ENCODE assay signal across 10 mouse cellular contexts in the genomic region with DNA sequence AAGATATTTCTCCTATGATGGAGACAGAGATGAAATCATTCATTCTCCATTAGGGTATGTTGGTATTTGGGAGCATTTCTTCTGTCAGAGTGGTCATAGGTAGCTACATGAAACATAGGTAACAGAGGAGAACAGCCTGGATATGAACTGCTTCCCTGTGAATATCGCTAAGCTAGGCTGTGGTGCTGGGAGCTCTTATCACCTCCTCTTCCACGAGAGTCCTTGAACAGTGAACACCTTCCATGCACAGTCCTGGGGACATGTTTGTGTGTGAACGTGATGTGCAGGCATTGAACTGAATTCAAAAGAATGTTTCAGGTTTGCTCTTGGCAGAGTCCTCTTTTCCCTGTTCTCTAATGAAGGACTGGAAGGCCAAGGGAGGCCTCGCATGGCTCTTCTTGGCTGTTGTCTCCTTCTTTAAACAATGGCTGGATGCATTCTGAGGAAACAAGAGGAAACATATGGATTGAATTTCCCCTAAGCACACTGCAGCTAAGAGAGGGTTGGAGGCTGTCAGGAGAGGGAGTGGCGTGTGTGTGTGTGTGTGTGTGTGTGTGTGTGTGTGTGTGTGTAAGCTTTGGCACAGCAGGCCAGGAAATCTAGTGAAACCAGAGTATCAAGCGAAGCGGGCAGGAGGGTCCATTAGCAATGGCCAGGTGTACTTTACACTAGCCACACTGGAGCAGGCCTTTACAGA.
DNase-seq lines count a peak whose midpoint lies in the region; ATAC-seq lines count a peak whose summit lies in the region.
"Had no signal": no experiment of that assay in that cellular context is flagged by ENCODE, and none has a peak within 500 bp of the region (broad histone marks: within the 10 kb centered on the region; RNA-seq: fewer than 3 reads in every experiment).

No protein-coding gene starts in this region.

- no peak overlapping the region for H3K4me2 ChIP-seq in kidney, embryonic 16.5 days (replicated peaks; ENCODE audit: low read depth, low read length)
- H3K4me2 ChIP-seq in heart, embryonic 14.5 days (ENCODE audit: low read length), result no peak overlapping the region
- H3K4me2 ChIP-seq in limb, embryonic 11.5 days (ENCODE audit: low read depth, severe bottlenecking), result no peak overlapping the region

- no peak for DNase-seq in kidney, adult 18-20 months
- DNase-seq in embryonic facial prominence, embryonic 10.5 days (ENCODE audit: low spot score), result peak; percentile 72
- DNase-seq in limb, embryonic 11.5 days (ENCODE audit: low spot score), result no peak
- no peak for DNase-seq in testis, postnatal 10 days (ENCODE audit: low spot score)
- no peak for DNase-seq in layer of hippocampus, adult 8-10 months (ENCODE audit: low spot score in 2 of 2)
- DNase-seq: cerebellum, adult 9-11 months; gastrocnemius, postnatal 25 days; right cerebral cortex, postnatal 25 days had no signal

- peaks cover 7% of the 10 kb centered on the region; the same call in 1 of the 2 replicates for H3K9me3 ChIP-seq in kidney, embryonic 16.5 days (ENCODE audit: low read length)
- no peaks in the 10 kb centered on the region; the same call in 1 of the 2 replicates for H3K9me3 ChIP-seq in embryonic facial prominence, embryonic 10.5 days
- no peaks in the 10 kb centered on the region for H3K9me3 ChIP-seq in heart, embryonic 14.5 days (ENCODE audit: control insufficient read depth, low read length)
- H3K9me3 ChIP-seq in limb, embryonic 11.5 days (ENCODE audit: control insufficient read depth, low read length), result no peaks in the 10 kb centered on the region

- no peak overlapping the region for H3K4me3 ChIP-seq in kidney, embryonic 16.5 days (ENCODE audit: low read length)
- no peak overlapping the region for H3K4me3 ChIP-seq in embryonic facial prominence, embryonic 10.5 days
- H3K4me3 ChIP-seq in heart, embryonic 14.5 days (ENCODE audit: control insufficient read depth in 1 of 2, insufficient read depth in 1 of 2, low read depth in 1 of 2, low read length in 2 of 2), result no peak overlapping the region
- H3K4me3 ChIP-seq in limb, embryonic 11.5 days (ENCODE audit: low read depth, low read length), result no peak overlapping the region

- H3K4me1 ChIP-seq in kidney, embryonic 16.5 days (ENCODE audit: insufficient read depth, low read length), result no peaks in the 10 kb centered on the region
- peaks cover 14% of the 10 kb centered on the region for H3K4me1 ChIP-seq in embryonic facial prominence, embryonic 10.5 days
- H3K4me1 ChIP-seq in heart, embryonic 14.5 days (ENCODE audit: control insufficient read depth in 2 of 2, insufficient read depth in 2 of 2, low read length in 2 of 2), result no peaks in the 10 kb centered on the region
- H3K4me1 ChIP-seq in limb, embryonic 11.5 days (ENCODE audit: control insufficient read depth, insufficient read depth, low read length), result 0 out of 2 replicates have a peak, but pooled peaks cover 8% of the 10 kb centered on the region

- H3K27me3 ChIP-seq in kidney, embryonic 16.5 days (ENCODE audit: insufficient read depth, low read length), result no peaks in the 10 kb centered on the region
- no peaks in the 10 kb centered on the region for H3K27me3 ChIP-seq in embryonic facial prominence, embryonic 10.5 days (replicated peaks; ENCODE audit: low read depth, poor library complexity, severe bottlenecking)
- no peaks in the 10 kb centered on the region for H3K27me3 ChIP-seq in heart, embryonic 14.5 days (ENCODE audit: control insufficient read depth, insufficient read depth, low read length)
- H3K27me3 ChIP-seq in limb, embryonic 11.5 days (ENCODE audit: control insufficient read depth, insufficient read depth, low read length), result no peaks in the 10 kb centered on the region

- ATAC-seq in kidney, embryonic 16.5 days (ENCODE audit: low FRiP score, low TSS enrichment), result no peak
- peak; percentile 68 for ATAC-seq in heart, embryonic 14.5 days (ENCODE audit: insufficient number of reproducible peaks, insufficient read depth, low FRiP score, low read depth)
- ATAC-seq in limb, embryonic 11.5 days (ENCODE audit: insufficient number of reproducible peaks, low FRiP score, low TSS enrichment, low read depth), result peak; percentile 60; the same call in 1 of the 2 replicates

- peak overlapping the region; percentile 35; the same call in 1 of the 2 replicates for H3K27ac ChIP-seq in kidney, embryonic 16.5 days (ENCODE audit: low read length)
- peak overlapping the region; percentile 55 for H3K27ac ChIP-seq in embryonic facial prominence, embryonic 10.5 days (replicated peaks)
- peak overlapping the region; percentile 28 to 59; a peak in 2 of 4 replicates for H3K27ac ChIP-seq in heart, embryonic 14.5 days (replicated peaks in 1 of 2; ENCODE audit: control insufficient read depth in 1 of 2, insufficient read depth in 1 of 2, low read depth in 2 of 2, low read length in 2 of 2)
- H3K27ac ChIP-seq in limb, embryonic 11.5 days (replicated peaks; ENCODE audit: low read depth, low read length), result no peak overlapping the region; the same call in 1 of the 2 replicates

- 68% methylated on average over 7 of the region's 7 CpGs for WGBS in kidney, embryonic 16.5 days
- WGBS in embryonic facial prominence, embryonic 10.5 days, result 65% methylated on average over 7 of the region's 7 CpGs
- WGBS in heart, embryonic 14.5 days, result 56% methylated on average over 7 of the region's 7 CpGs
- 49% methylated on average over 7 of the region's 7 CpGs for WGBS in limb, embryonic 11.5 days

- no peaks in the 10 kb centered on the region for H3K36me3 ChIP-seq in kidney, embryonic 16.5 days (ENCODE audit: insufficient read depth, low read length)
- H3K36me3 ChIP-seq in embryonic facial prominence, embryonic 10.5 days (replicated peaks), result no peaks in the 10 kb centered on the region
- H3K36me3 ChIP-seq in heart, embryonic 14.5 days (ENCODE audit: control insufficient read depth, insufficient read depth, low read length), result no peaks in the 10 kb centered on the region
- no peaks in the 10 kb centered on the region for H3K36me3 ChIP-seq in limb, embryonic 11.5 days (ENCODE audit: control insufficient read depth, insufficient read depth, low read length)

- H3K9ac ChIP-seq in kidney, embryonic 16.5 days (replicated peaks; ENCODE audit: low read length), result no peak overlapping the region
- no peak overlapping the region for H3K9ac ChIP-seq in heart, embryonic 14.5 days (ENCODE audit: low read length)
- H3K9ac ChIP-seq in limb, embryonic 11.5 days (ENCODE audit: low read length), result 0 out of 2 replicates have a peak overlapping the region, but pooled peaks have one; percentile 12
